Mouse (Mus musculus): ENCODE results near the gene Notch4. TPM values are rescaled to one million over a fixed set of nuclear protein-coding genes. Genes with fewer than 3 reads are reported as not detected.
A peak's percentile ranks its signal among the peaks of the same experiment; 100 is the strongest.
"Not testable (repeated sequence)": the region's sequence is repeated elsewhere in the genome, so short reads cannot be mapped to it uniquely, and the experiment has no call there.

Gene Notch4
- 40.7 and 43.2 TPM in 2 replicates for total RNA-seq (2014; rRNA removed; ENCODE audit: low replicate concordance)
- polyA plus RNA-seq (2015; fragmentation: Nextera tagmentation; extraction: Ambion mirVana): 6.3 and 6.8 TPM in 2 replicates

- Histone ChIP-seq H3K4me3 (ENCODE audit: low read depth, low read length) (peak within 1 kb of the TSS; percentile 40), H3K27ac (ENCODE audit: low read depth) (peak within 1 kb of the TSS; percentile 93), H3K9me3 (replicated peaks; ENCODE audit: control insufficient read depth, low read length) (no peaks in the 10 kb centered on the region), H3K4me2 (ENCODE audit: low read depth, low read length) (peak within 1 kb of the TSS; percentile 58), H3K27me3 (ENCODE audit: control insufficient read depth, insufficient read depth, low read length) (no peaks in the 10 kb centered on the region; the same call in 1 of the 2 replicates), H3K36me3 (replicated peaks; ENCODE audit: control insufficient read depth, insufficient read depth, low read length) (no peaks in the 10 kb centered on the region), H3K4me1 (ENCODE audit: control insufficient read depth, insufficient read depth) (peaks cover 5% of the 10 kb centered on the region; the same call in 1 of the 2 replicates), H3K9ac (replicated peaks; ENCODE audit: low read depth, low read length) (peak within 1 kb of the TSS; percentile 34)
- TF ChIP-seq EP300 (IDR thresholded peaks at IDR 0.05; ENCODE audit: low read depth): 0 out of 2 replicates have a peak, but pooled peaks have one; percentile 31
- TF ChIP-seq CTCF (IDR thresholded peaks at IDR 0.05; ENCODE audit: low read depth): no peak
- DNase-seq (ENCODE audit: low spot score): peak; percentile 51
- 13% methylated on average over 6 of the region's 6 CpGs for WGBS
- peak; percentile 80 for ATAC-seq (ENCODE audit: insufficient read depth, low read depth)
These were observed at the start of gene Notch4 for GRCm38 (mm10) chr17:34564003-34564421. Notch4 (plus strand) TSS chr17:34564268.

DNA sequence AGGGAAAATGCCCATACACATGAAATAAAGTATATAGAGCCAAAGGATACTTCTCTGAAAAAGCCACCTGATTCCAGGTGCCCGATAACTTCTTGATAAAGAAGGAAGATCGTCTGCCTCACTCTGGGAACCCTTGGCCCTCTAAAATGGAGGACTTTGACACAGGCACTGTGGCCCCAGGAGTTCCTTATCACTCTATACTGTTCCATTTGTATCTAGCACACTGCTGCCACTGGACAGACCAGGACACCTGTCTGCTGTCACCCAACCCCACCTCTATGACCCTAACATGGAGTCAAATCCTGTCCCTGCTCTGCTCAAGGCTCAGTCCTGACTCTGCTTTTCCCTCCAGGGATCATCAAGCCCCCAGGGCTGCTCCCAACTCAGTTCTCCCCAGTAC is 47.6 kb upstream of the Notch4 start:
- no peaks in the 10 kb centered on the region for H3K9me3 ChIP-seq (replicated peaks; ENCODE audit: control insufficient read depth, low read length)
- no peak overlapping the region for H3K4me2 ChIP-seq (ENCODE audit: low read depth, low read length)
- H3K4me1 ChIP-seq (ENCODE audit: control insufficient read depth, insufficient read depth): no peaks in the 10 kb centered on the region
- H3K27ac ChIP-seq (ENCODE audit: low read depth): no peak overlapping the region
- DNase-seq (ENCODE audit: low spot score) (no peak), ATAC-seq (ENCODE audit: insufficient read depth, low read depth) (no peak)
- H3K4me3 ChIP-seq (ENCODE audit: low read depth, low read length): no peak overlapping the region
- WGBS: 61% methylated on average over 2 of the region's 2 CpGs
- no peaks in the 10 kb centered on the region for H3K36me3 ChIP-seq (replicated peaks; ENCODE audit: control insufficient read depth, insufficient read depth, low read length)
- H3K27me3 ChIP-seq (ENCODE audit: control insufficient read depth, insufficient read depth, low read length): no peaks in the 10 kb centered on the region
- H3K9ac ChIP-seq (replicated peaks; ENCODE audit: low read depth, low read length): no peak overlapping the region
- no peak for TF ChIP-seq EP300 (IDR thresholded peaks at IDR 0.05; ENCODE audit: low read depth)
- no peak for TF ChIP-seq CTCF (IDR thresholded peaks at IDR 0.05; ENCODE audit: low read depth)

- H3K9me3 ChIP-seq (replicated peaks; ENCODE audit: control insufficient read depth, low read length): no peaks in the 10 kb centered on the region
- H3K36me3 ChIP-seq (replicated peaks; ENCODE audit: control insufficient read depth, insufficient read depth, low read length): no peaks in the 10 kb centered on the region
- H3K27me3 ChIP-seq (ENCODE audit: control insufficient read depth, insufficient read depth, low read length): no peaks in the 10 kb centered on the region
- H3K4me3 ChIP-seq (ENCODE audit: low read depth, low read length): no peak within 1 kb of the TSS
- no peaks in the 10 kb centered on the region for H3K4me1 ChIP-seq (ENCODE audit: control insufficient read depth, insufficient read depth)
- ATAC-seq (ENCODE audit: insufficient read depth, low read depth): no peak
- no peak within 1 kb of the TSS for H3K9ac ChIP-seq (replicated peaks; ENCODE audit: low read depth, low read length)
- TF ChIP-seq CTCF (IDR thresholded peaks at IDR 0.05; ENCODE audit: low read depth): no peak
- TF ChIP-seq EP300 (IDR thresholded peaks at IDR 0.05; ENCODE audit: low read depth): no peak
- no peak for DNase-seq (ENCODE audit: low spot score)
- 80% methylated on average over 4 of the region's 4 CpGs for WGBS
- H3K4me2 ChIP-seq (ENCODE audit: low read depth, low read length): no peak within 1 kb of the TSS
- no peak within 1 kb of the TSS for H3K27ac ChIP-seq (ENCODE audit: low read depth)
These were observed 46.8 kb upstream of the Notch4 start, which contains the start of gene Btnl6 for GRCm38 (mm10) chr17:34517252-34517651. Btnl6 (minus strand) TSS chr17:34517352.

GRCm38 (mm10) chr17:34517795-34518194 is 46.3 kb upstream of the Notch4 start:
- Histone ChIP-seq H3K27ac (ENCODE audit: low read depth) (no peak overlapping the region), H3K9me3 (replicated peaks; ENCODE audit: control insufficient read depth, low read length) (no peaks in the 10 kb centered on the region), H3K27me3 (ENCODE audit: control insufficient read depth, insufficient read depth, low read length) (no peaks in the 10 kb centered on the region), H3K4me2 (ENCODE audit: low read depth, low read length) (no peak overlapping the region), H3K36me3 (replicated peaks; ENCODE audit: control insufficient read depth, insufficient read depth, low read length) (no peaks in the 10 kb centered on the region), H3K4me1 (ENCODE audit: control insufficient read depth, insufficient read depth) (no peaks in the 10 kb centered on the region), H3K9ac (replicated peaks; ENCODE audit: low read depth, low read length) (no peak overlapping the region), H3K4me3 (ENCODE audit: low read depth, low read length) (no peak overlapping the region)
- 81% methylated on average over 4 of the region's 4 CpGs for WGBS
- ATAC-seq (ENCODE audit: insufficient read depth, low read depth) (no peak), DNase-seq (ENCODE audit: low spot score) (no peak)
- no peak for TF ChIP-seq EP300 (IDR thresholded peaks at IDR 0.05; ENCODE audit: low read depth)
- no peak for TF ChIP-seq CTCF (IDR thresholded peaks at IDR 0.05; ENCODE audit: low read depth)

GRCm38 (mm10) chr17:34518571-34518970 is 45.5 kb upstream of the Notch4 start:
- WGBS: 64% methylated on average over 3 of the region's 3 CpGs
- not testable (repeated sequence) for H3K4me3 ChIP-seq (ENCODE audit: low read depth, low read length); H3K27me3 ChIP-seq (ENCODE audit: control insufficient read depth, insufficient read depth, low read length); H3K4me1 ChIP-seq (ENCODE audit: control insufficient read depth, insufficient read depth); H3K9ac ChIP-seq (replicated peaks; ENCODE audit: low read depth, low read length); ATAC-seq (ENCODE audit: insufficient read depth, low read depth); H3K4me2 ChIP-seq (ENCODE audit: low read depth, low read length); H3K36me3 ChIP-seq (replicated peaks; ENCODE audit: control insufficient read depth, insufficient read depth, low read length); H3K9me3 ChIP-seq (replicated peaks; ENCODE audit: control insufficient read depth, low read length); DNase-seq (ENCODE audit: low spot score); H3K27ac ChIP-seq (ENCODE audit: low read depth)

- WGBS: 29% methylated on average over 1 of the region's 1 CpGs
These were observed 45.1 kb upstream of the Notch4 start for GRCm38 (mm10) chr17:34519001-34519400.

More at GRCm38 (mm10) chr17:34519001-34519400, 45.1 kb upstream of the Notch4 start:
- DNase-seq (ENCODE audit: low spot score) (no peak), ATAC-seq (ENCODE audit: insufficient read depth, low read depth) (no peak)
- H3K4me1 ChIP-seq (ENCODE audit: control insufficient read depth, insufficient read depth): no peaks in the 10 kb centered on the region
- H3K27me3 ChIP-seq (ENCODE audit: control insufficient read depth, insufficient read depth, low read length): no peaks in the 10 kb centered on the region
- no peaks in the 10 kb centered on the region for H3K36me3 ChIP-seq (replicated peaks; ENCODE audit: control insufficient read depth, insufficient read depth, low read length)
- H3K4me2 ChIP-seq (ENCODE audit: low read depth, low read length): no peak overlapping the region
- H3K4me3 ChIP-seq (ENCODE audit: low read depth, low read length): no peak overlapping the region
- H3K27ac ChIP-seq (ENCODE audit: low read depth): no peak overlapping the region
- no peaks in the 10 kb centered on the region for H3K9me3 ChIP-seq (replicated peaks; ENCODE audit: control insufficient read depth, low read length)
- H3K9ac ChIP-seq (replicated peaks; ENCODE audit: low read depth, low read length): no peak overlapping the region
- TF ChIP-seq CTCF (IDR thresholded peaks at IDR 0.05; ENCODE audit: low read depth) (no peak), EP300 (IDR thresholded peaks at IDR 0.05; ENCODE audit: low read depth) (no peak)

Measured in heart, postnatal 0 days (tissue).